Mouse (Mus musculus) midbrain, embryonic 16.5 days (tissue): Measurements from ENCODE around the gene Lenep. TPM values are rescaled to one million over a fixed set of nuclear protein-coding genes. Genes with fewer than 3 reads are reported as not detected.

Experiments used
- ATAC-seq: fragments of 200-750 bp; cut with Nextera tagmentation; 2 replicates; pipeline ENCODE4 v1.8.0; 2017; ENCODE audit warnings: moderate TSS enrichment
- H3K27ac ChIP-seq: fragments of 300-500 bp; sonication (generic); 2 replicates; pipeline ENCODE4 v1.5.1; 2014; ENCODE audit warnings: mild to moderate bottlenecking, low read length, mixed read lengths
- H3K27me3 ChIP-seq: fragments of 300-500 bp; sonication (generic); 2 replicates; pipeline ENCODE4 v1.6.1; 2014; ENCODE audit warnings: low read depth, low read length, mixed read lengths; ENCODE audit not compliant: control insufficient read depth, insufficient read depth
- H3K36me3 ChIP-seq: fragments of 300-500 bp; sonication (generic); 2 replicates; pipeline ENCODE4 v1.6.1; 2014; ENCODE audit warnings: mild to moderate bottlenecking, low read length, moderate library complexity, mixed read lengths; ENCODE audit not compliant: control insufficient read depth, insufficient read depth
- H3K4me1 ChIP-seq: fragments of 300-500 bp; sonication (generic); 2 replicates; pipeline ENCODE4 v1.6.1; 2014; ENCODE audit warnings: mild to moderate bottlenecking, low read length, mixed read lengths; ENCODE audit not compliant: control insufficient read depth, insufficient read depth
- H3K4me2 ChIP-seq: fragments of 300-500 bp; sonication (generic); 2 replicates; pipeline ENCODE4 v1.6.1; 2014; ENCODE audit warnings: mild to moderate bottlenecking, low read length, mixed read lengths
- H3K4me3 ChIP-seq: fragments of 300-500 bp; sonication (generic); 2 replicates; pipeline ENCODE4 v1.5.1; 2014; ENCODE audit warnings: low read depth, mild to moderate bottlenecking, low read length, moderate library complexity, mixed read lengths
- H3K9ac ChIP-seq: fragments of 300-500 bp; sonication (generic); 2 replicates; pipeline ENCODE4 v1.6.1; 2014; ENCODE audit warnings: low read depth, low read length, mixed read lengths
- H3K9me3 ChIP-seq: fragments of 300-500 bp; sonication (generic); replicated peaks from 2 replicates; pipeline ENCODE4 v1.6.1; 2014; ENCODE audit warnings: mild to moderate bottlenecking, low read length, mixed read lengths; ENCODE audit not compliant: control insufficient read depth, poor library complexity, severe bottlenecking
- WGBS: fragments of 180-500 bp; shearing (Covaris S2); extraction: QIAGEN DNeasy Blood & Tissue Kit; methylation state at CpG from one replicate; pipeline ENCODE4 v1.1.7; 2014; 5-methylcytosine and 5-hydroxymethylcytosine counted together
- polyA plus RNA-seq: library from polyadenylated mRNA; unstranded; fragments of >200 nt; fragmentation: Nextera tagmentation; extraction: Ambion mirVana; gene quantifications from 2 replicates; pipeline ENCODE4 v1.2.1, GENCODE M21; 2015

Gene Lenep
- polyA plus RNA-seq, 1 experiment from 2014 or later: not detected

- Histone ChIP-seq H3K4me2 (peak overlapping the region; percentile 84), H3K36me3 (no peaks in the 10 kb centered on the region), H3K9me3 (no peaks in the 10 kb centered on the region), H3K4me3 (peak overlapping the region; percentile 52), H3K9ac (peak overlapping the region; percentile 72), H3K4me1 (peaks cover 3% of the 10 kb centered on the region; the same call in 1 of the 2 replicates), H3K27ac (no peak overlapping the region), H3K27me3 (no peaks in the 10 kb centered on the region)
- ATAC-seq: peak; percentile 87
- WGBS: 2% methylated on average over 28 of the region's 29 CpGs
Observed at GRCm38 (mm10) chr3:89378394-89379067, 24.1 kb downstream of the Lenep start.

- Histone ChIP-seq H3K4me1 (peaks cover 3% of the 10 kb centered on the region; the same call in 1 of the 2 replicates), H3K4me2 (peak overlapping the region; percentile 84), H3K9me3 (no peaks in the 10 kb centered on the region), H3K27ac (no peak overlapping the region), H3K36me3 (no peaks in the 10 kb centered on the region), H3K9ac (peak overlapping the region; percentile 72), H3K27me3 (no peaks in the 10 kb centered on the region), H3K4me3 (peak overlapping the region; percentile 52; the same call in 1 of the 2 replicates)
- 78% methylated on average over 4 of the region's 4 CpGs for WGBS
- peak; percentile 29 for ATAC-seq
Observed at GRCm38 (mm10) chr3:89377831-89378230, 24.8 kb downstream of the Lenep start.

DNA sequence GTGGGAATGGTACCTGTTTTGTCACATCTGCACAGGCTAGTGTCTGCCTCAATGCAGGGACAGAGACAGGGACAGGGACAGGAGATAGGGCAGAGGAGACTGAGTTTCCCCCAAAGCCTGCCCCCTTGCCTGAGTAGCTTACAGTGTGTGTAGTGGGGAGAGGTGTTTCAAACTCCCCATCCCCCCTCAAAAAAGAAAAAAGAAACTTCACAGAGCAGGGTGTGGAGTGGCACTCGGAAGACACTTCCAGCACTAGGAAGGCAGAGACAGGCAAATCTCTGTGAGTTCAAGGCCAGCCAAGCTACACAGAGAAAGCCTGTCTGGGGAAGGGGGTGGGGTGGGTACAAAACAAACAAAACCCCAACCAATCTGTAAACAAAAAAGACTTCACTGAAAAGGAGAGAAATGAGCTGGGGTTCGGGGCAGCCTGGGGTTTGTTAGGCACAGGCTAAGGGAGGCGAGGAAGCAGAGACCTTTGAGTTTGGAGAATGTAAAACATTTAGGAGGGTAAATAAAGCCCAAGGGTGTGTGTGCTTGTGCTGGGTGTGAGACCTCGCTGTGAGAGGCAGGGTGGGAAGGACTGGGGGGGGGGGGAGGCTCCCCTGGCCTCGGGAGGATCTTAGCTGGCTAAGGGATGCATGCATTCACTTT lies 28.9 kb downstream of the Lenep start:
- 52% methylated on average over 5 of the region's 5 CpGs for WGBS
- H3K9me3 ChIP-seq: no peaks in the 10 kb centered on the region
- no peaks in the 10 kb centered on the region for H3K27me3 ChIP-seq
- H3K4me2 ChIP-seq: no peak overlapping the region
- peaks cover 3% of the 10 kb centered on the region; the same call in 1 of the 2 replicates for H3K4me1 ChIP-seq
- no peak for ATAC-seq
- H3K4me3 ChIP-seq: no peak overlapping the region
- no peak overlapping the region for H3K9ac ChIP-seq
- no peak overlapping the region for H3K27ac ChIP-seq
- no peaks in the 10 kb centered on the region for H3K36me3 ChIP-seq

DNA sequence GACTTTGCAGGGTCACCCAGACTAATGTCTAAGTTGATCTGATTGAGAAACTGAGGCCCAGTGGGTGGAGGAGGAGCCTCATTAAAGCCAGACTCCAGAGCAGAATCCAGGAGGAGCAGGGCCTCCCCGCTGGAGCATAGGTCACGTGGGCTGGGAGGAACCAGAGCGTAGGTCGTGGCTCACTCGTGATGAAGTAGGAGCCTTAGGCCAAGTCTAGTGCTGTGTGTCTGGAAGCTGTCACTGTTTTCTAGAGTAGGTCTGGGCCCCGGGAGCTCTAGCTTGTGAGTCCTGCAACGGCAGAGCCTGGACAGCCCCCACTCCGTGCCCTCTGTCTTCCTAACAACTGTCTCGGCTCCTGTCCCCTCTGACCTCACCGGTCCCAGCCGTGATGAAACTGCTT lies 35.3 kb downstream of the Lenep start:
- no peaks in the 10 kb centered on the region for H3K36me3 ChIP-seq
- no peak for ATAC-seq
- H3K4me3 ChIP-seq: no peak overlapping the region
- no peaks in the 10 kb centered on the region for H3K27me3 ChIP-seq
- WGBS: 69% methylated on average over 11 of the region's 11 CpGs
- H3K4me1 ChIP-seq: no peaks in the 10 kb centered on the region
- no peak overlapping the region for H3K27ac ChIP-seq
- H3K9me3 ChIP-seq: no peaks in the 10 kb centered on the region
- no peak overlapping the region for H3K4me2 ChIP-seq
- H3K9ac ChIP-seq: no peak overlapping the region

DNA sequence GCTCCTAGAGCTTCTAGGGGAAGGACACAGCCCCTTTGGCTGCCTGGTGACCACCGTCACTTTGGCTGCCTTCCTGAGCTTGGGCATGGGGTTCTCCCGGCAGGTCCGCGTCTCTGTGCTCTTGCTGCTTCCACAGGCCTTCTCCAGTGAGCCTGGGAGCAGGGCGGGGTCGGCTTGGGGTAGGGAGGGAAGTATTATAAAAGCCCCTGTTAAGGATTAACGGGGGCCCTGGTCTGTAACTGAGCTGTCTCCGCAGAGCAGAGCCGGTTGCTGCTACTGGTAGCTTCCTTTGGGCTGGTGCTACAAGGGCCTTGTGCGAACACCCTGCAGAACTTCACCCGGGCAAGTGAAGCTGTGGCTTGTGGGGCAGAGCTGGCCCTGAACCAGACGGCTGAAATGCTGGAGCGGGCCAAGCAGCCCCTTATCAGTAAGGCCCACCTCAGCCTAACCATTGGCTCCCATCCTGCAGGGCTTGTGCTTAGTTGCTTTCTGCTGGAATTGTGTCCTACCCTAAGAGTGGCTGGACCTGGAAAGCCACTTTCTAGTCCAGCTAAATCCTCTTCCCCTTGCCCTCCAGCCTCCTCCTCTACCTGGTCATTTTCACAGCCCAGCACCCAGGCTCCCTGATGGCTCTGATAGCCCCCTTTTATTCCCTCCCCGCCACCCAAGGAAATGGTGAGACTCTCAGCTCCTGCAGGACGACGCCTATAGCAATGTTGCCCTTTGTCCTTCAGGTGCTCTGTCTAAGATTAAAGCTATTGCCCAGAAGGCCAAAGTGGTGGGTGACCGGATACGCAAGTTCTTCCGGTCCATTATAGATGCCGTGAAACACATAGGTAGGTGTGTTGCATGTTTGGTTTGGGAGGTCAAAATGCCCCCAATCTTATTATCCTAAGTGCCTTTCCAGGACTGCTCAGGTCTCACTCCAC lies 36.8 kb downstream of the Lenep start:
- Histone ChIP-seq H3K27me3 (no peaks in the 10 kb centered on the region), H3K36me3 (no peaks in the 10 kb centered on the region), H3K27ac (no peak overlapping the region), H3K4me3 (no peak overlapping the region), H3K4me1 (no peaks in the 10 kb centered on the region), H3K4me2 (no peak overlapping the region), H3K9ac (no peak overlapping the region), H3K9me3 (no peaks in the 10 kb centered on the region)
- ATAC-seq: no peak
- WGBS: 77% methylated on average over 20 of the region's 20 CpGs

- Histone ChIP-seq H3K27me3 (no peaks in the 10 kb centered on the region), H3K4me2 (no peak within 1 kb of the TSS), H3K4me3 (no peak within 1 kb of the TSS), H3K36me3 (no peaks in the 10 kb centered on the region), H3K27ac (no peak within 1 kb of the TSS), H3K9me3 (no peaks in the 10 kb centered on the region), H3K4me1 (no peaks in the 10 kb centered on the region), H3K9ac (no peak within 1 kb of the TSS)
- no peak for ATAC-seq
- WGBS: 79% methylated on average over 11 of the region's 11 CpGs
Observed at GRCm38 (mm10) chr3:89365153-89365485, 37.5 kb downstream of the Lenep start, which contains the start of gene Dcst1. Gene Dcst1 (minus strand): TSS chr3:89365253.

GRCm38 (mm10) chr3:89364631-89365030 lies 38.0 kb downstream of the Lenep start:
- Histone ChIP-seq H3K4me2 (no peak overlapping the region), H3K27ac (no peak overlapping the region), H3K36me3 (no peaks in the 10 kb centered on the region), H3K4me3 (no peak overlapping the region), H3K27me3 (no peaks in the 10 kb centered on the region), H3K9ac (no peak overlapping the region), H3K9me3 (no peaks in the 10 kb centered on the region), H3K4me1 (no peaks in the 10 kb centered on the region)
- WGBS: 47% methylated on average over 8 of the region's 8 CpGs
- ATAC-seq: no peak

DNA sequence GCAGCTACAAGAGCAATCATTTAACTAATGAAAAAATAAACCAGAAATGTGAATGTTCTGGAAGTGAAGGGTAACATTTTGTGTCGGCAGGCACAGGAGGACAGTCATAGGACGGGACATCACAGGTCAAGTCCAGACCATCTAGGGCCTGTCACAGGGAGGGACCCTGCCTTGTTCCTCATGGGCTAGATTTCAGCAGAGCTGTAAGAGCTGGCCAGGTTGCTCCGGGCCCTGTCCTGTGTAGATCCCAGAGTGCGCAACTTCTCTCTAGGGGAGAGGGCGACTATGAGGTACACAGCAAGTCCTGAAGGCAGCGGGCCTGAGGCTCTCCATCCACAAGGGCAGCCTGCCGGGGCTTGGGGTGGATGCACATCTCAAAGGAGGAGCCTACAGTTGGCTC lies 40.9 kb downstream of the Lenep start, which contains the start of gene Dcst2:
Gene Dcst2 (plus strand): TSS at position 301 of the 400 bp plus-strand sequence.
- no peak for ATAC-seq
- no peak within 1 kb of the TSS for H3K4me3 ChIP-seq
- H3K27ac ChIP-seq: no peak within 1 kb of the TSS
- H3K27me3 ChIP-seq: no peaks in the 10 kb centered on the region
- no peaks in the 10 kb centered on the region for H3K9me3 ChIP-seq
- no peak within 1 kb of the TSS for H3K4me2 ChIP-seq
- H3K9ac ChIP-seq: no peak within 1 kb of the TSS
- H3K36me3 ChIP-seq: no peaks in the 10 kb centered on the region
- WGBS: 86% methylated on average over 7 of the region's 7 CpGs
- H3K4me1 ChIP-seq: no peaks in the 10 kb centered on the region
